Mouse (Mus musculus) liver, postnatal 0 days (tissue): ENCODE measurements around the gene Hoxb3. TPM values are rescaled to one million over a fixed set of nuclear protein-coding genes. Genes with fewer than 3 reads are reported as not detected.

Source experiments
- ATAC-seq: fragments of 200-750 bp; cut with Nextera tagmentation; 2 replicates; pipeline ENCODE4 v1.8.0; 2017; ENCODE audit warnings: mild to moderate bottlenecking, moderate library complexity
- DNase-seq: peaks from one replicate; pipeline ENCODE4 v3.0.0-alpha.2; 2016
- H3K27ac ChIP-seq: fragments of 300-500 bp; sonication (generic); 2 replicates; pipeline ENCODE4 v1.5.1; 2014; ENCODE audit warnings: antibody characterized with exemption, moderate library complexity, mild to moderate bottlenecking, low read depth
- H3K27me3 ChIP-seq: fragments of 300-500 bp; sonication (generic); 2 replicates; pipeline ENCODE4 v1.6.1; 2014; ENCODE audit warnings: low read length, control low read depth, mixed read lengths; ENCODE audit not compliant: insufficient read depth
- H3K36me3 ChIP-seq: fragments of 300-500 bp; sonication (generic); replicated peaks from 2 replicates; pipeline ENCODE4 v1.6.1; 2014; ENCODE audit warnings: mild to moderate bottlenecking, control low read depth, low read length, moderate library complexity, mixed read lengths; ENCODE audit not compliant: insufficient read depth
- H3K4me1 ChIP-seq: fragments of 300-500 bp; sonication (generic); 2 replicates; pipeline ENCODE4 v1.6.1; 2014; ENCODE audit warnings: antibody characterized with exemption, mild to moderate bottlenecking, control low read depth; ENCODE audit not compliant: insufficient read depth
- H3K4me2 ChIP-seq: fragments of 300-500 bp; sonication (generic); 2 replicates; pipeline ENCODE4 v1.6.1; 2014; ENCODE audit warnings: low read depth, mild to moderate bottlenecking, low read length, moderate library complexity, mixed read lengths
- H3K4me3 ChIP-seq: fragments of 300-500 bp; sonication (generic); 2 replicates; pipeline ENCODE4 v1.5.1; 2014; ENCODE audit warnings: low read depth, low read length
- H3K9ac ChIP-seq: fragments of 300-500 bp; sonication (generic); replicated peaks from 2 replicates; pipeline ENCODE4 v1.6.1; 2014; ENCODE audit warnings: mild to moderate bottlenecking, moderate library complexity
- H3K9me3 ChIP-seq: fragments of 300-500 bp; sonication (generic); 2 replicates; pipeline ENCODE4 v1.6.1; 2016; ENCODE audit warnings: mild to moderate bottlenecking, control low read depth, low read length, mixed read lengths
- CTCF ChIP-seq: sonication (generic); IDR thresholded peaks from 2 replicates; pipeline ENCODE4 v1.5.1; 2016; ENCODE audit warnings: antibody characterized with exemption, low read depth
- EP300 ChIP-seq: IDR thresholded peaks from 2 replicates; pipeline ENCODE4 v1.6.1; 2016; ENCODE audit warnings: antibody characterized with exemption, low read depth, mild to moderate bottlenecking
- WGBS: fragments of 180-500 bp; shearing (Covaris S2); extraction: QIAGEN DNeasy Blood & Tissue Kit; methylation state at CpG from one replicate; pipeline ENCODE4 v1.1.7; 2014; ENCODE audit not compliant: insufficient replicate concordance; 5-methylcytosine and 5-hydroxymethylcytosine counted together
- polyA plus RNA-seq: library from polyadenylated mRNA; unstranded; fragments of >200 nt; fragmentation: Nextera tagmentation; extraction: Ambion mirVana; gene quantifications from 2 replicates; pipeline ENCODE4 v1.2.1, GENCODE M21; 2015

Hoxb3 gene
- polyA plus RNA-seq, 1 experiment from 2014 or later: 0.26 TPM

DNA sequence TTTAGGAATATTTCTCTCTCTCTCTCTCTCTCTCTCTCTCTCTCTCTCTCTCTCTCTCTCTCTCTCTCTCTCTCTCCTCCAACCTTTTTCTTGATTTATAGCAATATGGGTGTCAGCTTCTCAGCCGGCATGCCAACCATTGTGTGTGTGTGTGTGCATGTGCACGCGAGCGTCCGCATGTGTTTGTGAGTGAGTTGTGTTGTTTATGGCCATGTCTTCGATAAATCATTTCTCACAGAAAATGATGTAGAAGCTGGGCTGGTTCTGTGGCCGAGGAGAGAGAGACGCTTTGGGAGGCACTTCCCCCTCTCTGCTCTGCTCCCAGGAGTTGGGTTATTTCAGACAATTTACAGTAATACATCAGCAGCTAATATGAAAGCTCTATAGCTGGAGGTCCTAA is 5.5 kb downstream of the Hoxb3 start:
- DNase-seq (no peak), ATAC-seq (no peak)
- Histone ChIP-seq H3K27ac (no peak overlapping the region), H3K4me3 (no peak overlapping the region), H3K4me2 (no peak overlapping the region), H3K9me3 (no peaks in the 10 kb centered on the region), H3K9ac (no peak overlapping the region), H3K36me3 (no peaks in the 10 kb centered on the region), H3K4me1 (0 out of 2 replicates have a peak, but pooled peaks cover 3% of the 10 kb centered on the region), H3K27me3 (peaks cover 83% of the 10 kb centered on the region)
- TF ChIP-seq EP300 (no peak), CTCF (no peak)
- WGBS: 39% methylated on average over 8 of the region's 8 CpGs

- DNase-seq: no peak
- H3K4me3 ChIP-seq: no peak overlapping the region
- peak overlapping the region; percentile 50 for H3K4me2 ChIP-seq
- no peak overlapping the region for H3K9ac ChIP-seq
- H3K4me1 ChIP-seq: 0 out of 2 replicates have a peak, but pooled peaks cover 3% of the 10 kb centered on the region
- 11% methylated on average over 8 of the region's 8 CpGs for WGBS
- TF ChIP-seq EP300 (no peak), CTCF (no peak)
- peaks cover 81% of the 10 kb centered on the region for H3K27me3 ChIP-seq
- H3K9me3 ChIP-seq: no peaks in the 10 kb centered on the region
- no peak for ATAC-seq
- no peaks in the 10 kb centered on the region for H3K36me3 ChIP-seq
- H3K27ac ChIP-seq: no peak overlapping the region
Measured at GRCm38 (mm10) chr11:96332105-96332504, 9.0 kb downstream of the Hoxb3 start.

GRCm38 (mm10) chr11:96332618-96333032 is 9.5 kb downstream of the Hoxb3 start:
- DNase-seq (no peak), ATAC-seq (no peak)
- Histone ChIP-seq H3K36me3 (no peaks in the 10 kb centered on the region), H3K9me3 (no peaks in the 10 kb centered on the region), H3K4me1 (0 out of 2 replicates have a peak, but pooled peaks cover 3% of the 10 kb centered on the region), H3K27me3 (peaks cover 76% of the 10 kb centered on the region), H3K4me3 (peak overlapping the region; percentile 33), H3K9ac (no peak overlapping the region), H3K27ac (peak overlapping the region; percentile 22; the same call in 1 of the 2 replicates), H3K4me2 (peak overlapping the region; percentile 50)
- TF ChIP-seq EP300 (no peak), CTCF (no peak)
- WGBS: 13% methylated on average over 35 of the region's 35 CpGs

DNA sequence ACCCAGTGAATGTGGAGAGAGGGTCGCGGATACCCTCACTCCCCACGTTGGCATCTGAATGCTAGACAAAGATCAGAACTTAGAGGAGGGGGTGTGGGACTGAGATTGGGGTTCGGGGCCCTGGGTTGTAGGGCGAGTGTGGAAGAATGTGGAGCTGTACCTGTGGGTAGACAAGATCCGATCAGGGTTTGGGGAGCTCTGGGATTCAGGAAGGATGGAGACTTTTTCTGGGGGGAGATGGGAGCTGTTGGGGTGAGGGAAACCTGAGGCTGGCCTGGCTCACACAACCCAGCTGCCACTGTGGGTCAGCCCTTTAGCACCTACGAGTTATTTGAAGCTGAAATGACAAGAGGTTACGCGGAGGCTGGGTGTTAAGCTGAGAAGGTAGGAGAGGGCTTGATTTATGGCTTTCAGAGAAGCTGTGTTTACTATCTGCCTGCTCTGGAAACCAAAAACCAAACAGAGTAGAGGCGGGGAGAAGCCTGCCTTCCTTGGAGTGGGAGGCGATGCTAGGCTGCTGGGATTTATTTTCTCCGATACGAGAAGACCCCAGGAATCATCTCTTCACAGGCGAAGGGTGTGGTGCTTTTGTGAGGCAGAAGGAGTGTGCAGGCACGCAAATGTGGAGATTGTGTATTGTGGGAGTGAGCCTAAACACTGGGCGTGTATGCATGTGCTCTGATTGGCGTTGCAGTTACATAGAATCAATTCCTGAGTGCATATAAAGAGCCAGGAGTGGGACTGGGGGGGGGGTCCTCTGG is 10.3 kb downstream of the Hoxb3 start:
- Histone ChIP-seq H3K4me2 (peak overlapping the region; percentile 50), H3K36me3 (no peaks in the 10 kb centered on the region), H3K4me1 (0 out of 2 replicates have a peak, but pooled peaks cover 3% of the 10 kb centered on the region), H3K27me3 (peaks cover 77% of the 10 kb centered on the region), H3K27ac (no peak overlapping the region), H3K9me3 (no peaks in the 10 kb centered on the region), H3K4me3 (peak overlapping the region; percentile 33), H3K9ac (no peak overlapping the region)
- no peak for DNase-seq
- WGBS: 45% methylated on average over 17 of the region's 17 CpGs
- no peak for ATAC-seq
- TF ChIP-seq CTCF (no peak), EP300 (no peak)

GRCm38 (mm10) chr11:96334002-96334364 is 10.9 kb downstream of the Hoxb3 start:
- Histone ChIP-seq H3K27ac (no peak overlapping the region), H3K27me3 (peaks cover 75% of the 10 kb centered on the region), H3K4me1 (0 out of 2 replicates have a peak, but pooled peaks cover 3% of the 10 kb centered on the region), H3K36me3 (no peaks in the 10 kb centered on the region), H3K4me2 (no peak overlapping the region), H3K9me3 (no peaks in the 10 kb centered on the region), H3K4me3 (no peak overlapping the region), H3K9ac (no peak overlapping the region)
- 39% methylated on average over 2 of the region's 2 CpGs for WGBS
- no peak for ATAC-seq
- TF ChIP-seq CTCF: no peak
- TF ChIP-seq EP300: no peak
- DNase-seq: no peak

- H3K9ac ChIP-seq: no peak overlapping the region
- no peak overlapping the region for H3K4me2 ChIP-seq
- no peak overlapping the region for H3K4me3 ChIP-seq
- H3K36me3 ChIP-seq: no peaks in the 10 kb centered on the region
- DNase-seq (no peak), ATAC-seq (no peak)
- 50% methylated on average over 3 of the region's 3 CpGs for WGBS
- H3K4me1 ChIP-seq: 0 out of 2 replicates have a peak, but pooled peaks cover 3% of the 10 kb centered on the region
- H3K27me3 ChIP-seq: peaks cover 76% of the 10 kb centered on the region
- no peaks in the 10 kb centered on the region for H3K9me3 ChIP-seq
- no peak overlapping the region for H3K27ac ChIP-seq
- TF ChIP-seq EP300 (no peak), CTCF (no peak)
Measured at GRCm38 (mm10) chr11:96334998-96335397, 11.9 kb downstream of the Hoxb3 start.
